Mouse (Mus musculus) T-helper 17 cell (primary cell): ENCODE data around the gene Cacnb4.

Experiments used
- in situ Hi-C, 2 experiments: fragments of 300-600 bp; cut with MboI, MseI; formaldehyde crosslinking; loops; 1 replicate in 1 of 2; 2 replicates in 1 of 2; pipeline ENCODE4 v1.15.1; 2025; ENCODE audit warnings: high pct_unique_total_duplicates in 2 of 2

Cacnb4 gene

GRCm38 (mm10) chr2:52523056-52523715 lies 153.4 kb downstream of the Cacnb4 start:
- in situ Hi-C loops, result no loop called here

- in situ Hi-C loops, result no loop called here
Observed at GRCm38 (mm10) chr2:52521012-52521411, 155.6 kb downstream of the Cacnb4 start.

GRCm38 (mm10) chr2:52518740-52519139 lies 157.9 kb downstream of the Cacnb4 start:
- in situ Hi-C loops, result no loop called here

- in situ Hi-C loops, result no loop called here
Observed at GRCm38 (mm10) chr2:52516534-52516933, 160.1 kb downstream of the Cacnb4 start.

GRCm38 (mm10) chr2:52512865-52513388 lies 163.7 kb downstream of the Cacnb4 start:
- in situ Hi-C loops, result no loop called here

GRCm38 (mm10) chr2:52512206-52512605 lies 164.4 kb downstream of the Cacnb4 start:
- in situ Hi-C loops, result no loop called here

GRCm38 (mm10) chr2:52511799-52512198 lies 164.8 kb downstream of the Cacnb4 start:
- in situ Hi-C loops, result no loop called here

- in situ Hi-C loops, result loop anchor here in 1 of 2 experiments (10.0 kb wide), 1 partner anchor 1705 kb away; no protein-coding TSS in a partner anchor
Observed at GRCm38 (mm10) chr2:52509779-52510500, 166.7 kb downstream of the Cacnb4 start.

- in situ Hi-C loops, result loop anchor here in 1 of 2 experiments (10.0 kb wide), 1 partner anchor 1700 kb away; no protein-coding TSS in a partner anchor
Observed at GRCm38 (mm10) chr2:52505164-52505563, 171.5 kb downstream of the Cacnb4 start.

GRCm38 (mm10) chr2:52504762-52505161 lies 171.9 kb downstream of the Cacnb4 start:
- in situ Hi-C loops, result loop anchor here in 1 of 2 experiments (10.0 kb wide), 1 partner anchor 1700 kb away; no protein-coding TSS in a partner anchor

- in situ Hi-C loops, result loop anchor here in 1 of 2 experiments (10.0 kb wide), 1 partner anchor 1695 kb away; no protein-coding TSS in a partner anchor
Observed at GRCm38 (mm10) chr2:52499849-52500262, 176.8 kb downstream of the Cacnb4 start.

GRCm38 (mm10) chr2:52499101-52499537 lies 177.5 kb downstream of the Cacnb4 start:
- in situ Hi-C loops, result no loop called here

GRCm38 (mm10) chr2:52495097-52495694 lies 181.4 kb downstream of the Cacnb4 start:
- in situ Hi-C loops, result no loop called here

- in situ Hi-C loops, result no loop called here
Observed at GRCm38 (mm10) chr2:52494274-52494673, 182.4 kb downstream of the Cacnb4 start.

GRCm38 (mm10) chr2:52492867-52493266 lies 183.8 kb downstream of the Cacnb4 start:
- in situ Hi-C loops, result no loop called here

- in situ Hi-C loops, result no loop called here
Observed at GRCm38 (mm10) chr2:52489840-52490239, 186.8 kb downstream of the Cacnb4 start.

GRCm38 (mm10) chr2:52483496-52483895 lies 193.1 kb downstream of the Cacnb4 start:
- in situ Hi-C loops, result no loop called here

- in situ Hi-C loops, result no loop called here
Observed at GRCm38 (mm10) chr2:52480476-52480875, 196.2 kb downstream of the Cacnb4 start.

GRCm38 (mm10) chr2:52478501-52478900 lies 198.1 kb downstream of the Cacnb4 start:
- in situ Hi-C loops, result no loop called here

- in situ Hi-C loops, result no loop called here
Observed at GRCm38 (mm10) chr2:52477550-52477907, 199.1 kb downstream of the Cacnb4 start.

GRCm38 (mm10) chr2:52476801-52477549 lies 199.7 kb downstream of the Cacnb4 start:
- in situ Hi-C loops, result no loop called here
